Mouse (Mus musculus) CH12.LX (cell line): ENCODE data around the gene Nmnat2.

Experiments used
- POLR2A ChIP-seq: IDR thresholded peaks from 2 replicates; pipeline ENCODE4 v1.6.1; 2011; ENCODE audit warnings: low read depth, mild to moderate bottlenecking, improper control_type of control experiment, low read length
- ZNF384 ChIP-seq: IDR thresholded peaks from 2 replicates; pipeline ENCODE4 v1.6.1; 2012; ENCODE audit warnings: low read depth, low read length, improper control_type of control experiment, inconsistent platforms

- TF ChIP-seq ZNF384 (no peak), POLR2A (no peak)
Observed at GRCm38 (mm10) chr1:153109346-153109745, 154.6 kb downstream of the Nmnat2 start.
